Mouse (Mus musculus) spleen, adult 2 months (tissue): Measurements from ENCODE around the gene St6galnac4. TPM values are rescaled to one million over a fixed set of nuclear protein-coding genes. Genes with fewer than 3 reads are reported as not detected.

Experiments
- DNase-seq, 2 experiments: peaks; one replicate each; pipeline versions ENCODE4 v3.0.0 to v3.0.0-alpha.2; 2012 to 2021; ENCODE audit warnings: low spot score in 2 of 2, low read depth in 1 of 2
- H3K27ac ChIP-seq: fragments of 200-500 bp; 2 replicates; pipeline ENCODE4 v1.5.1; 2012; ENCODE audit warnings: low read length, inconsistent platforms; ENCODE audit not compliant: insufficient read depth
- H3K27me3 ChIP-seq: fragments of 200-500 bp; 2 replicates; pipeline ENCODE4 v1.6.1; 2012; ENCODE audit warnings: mild to moderate bottlenecking, moderate library complexity, low read length, inconsistent platforms; ENCODE audit not compliant: control insufficient read depth, insufficient read depth
- H3K36me3 ChIP-seq: fragments of 200-500 bp; 2 replicates; pipeline ENCODE4 v1.6.1; 2012; ENCODE audit warnings: mild to moderate bottlenecking, low read length, inconsistent platforms; ENCODE audit not compliant: control insufficient read depth, insufficient read depth
- H3K4me1 ChIP-seq: fragments of 200-500 bp; 2 replicates; pipeline ENCODE4 v1.6.1; 2011; ENCODE audit warnings: inconsistent platforms; ENCODE audit not compliant: control insufficient read depth, insufficient read depth, insufficient read length
- H3K4me3 ChIP-seq: fragments of 200-500 bp; 2 replicates; pipeline ENCODE4 v1.5.1; 2011; ENCODE audit warnings: mild to moderate bottlenecking, inconsistent platforms; ENCODE audit not compliant: insufficient read depth, insufficient read length; ENCODE audit errors: extremely low read depth
- CTCF ChIP-seq: fragments of 200-500 bp; IDR thresholded peaks from 2 replicates; pipeline ENCODE4 v1.5.1; 2011; ENCODE audit warnings: mild to moderate bottlenecking, inconsistent platforms; ENCODE audit not compliant: insufficient read depth, insufficient read length, insufficient replicate concordance; ENCODE audit errors: extremely low read depth
- POLR2A ChIP-seq: fragments of 200-500 bp; IDR thresholded peaks from 2 replicates; pipeline ENCODE4 v1.6.1; 2011; ENCODE audit warnings: low read depth, low read length, inconsistent platforms
- WGBS: fragments of 180-500 bp; shearing (Covaris S2); methylation state at CpG from one replicate; pipeline ENCODE4 v1.1.7; 2018; 5-methylcytosine and 5-hydroxymethylcytosine counted together
- polyA plus RNA-seq: library from polyadenylated mRNA; depleted of rRNA; stranded (reverse); fragments of >200 nt; gene quantifications from 2 replicates; pipeline ENCODE4 v1.2.3, GENCODE M21; 2012

St6galnac4 gene
- polyA plus RNA-seq, 1 experiment: 34.2 TPM

GRCm38 (mm10) chr2:32607262-32607947 lies 20.5 kb downstream of the St6galnac4 start:
- no peaks in the 10 kb centered on the region for H3K36me3 ChIP-seq
- H3K27me3 ChIP-seq: no peaks in the 10 kb centered on the region; the same call in 1 of the 2 replicates
- H3K4me3 ChIP-seq: peak overlapping the region; percentile 56
- H3K4me1 ChIP-seq: peaks cover 11% of the 10 kb centered on the region
- WGBS: 1% methylated on average over 33 of the region's 34 CpGs
- peak in 1 of 2 experiments; percentile 34 for DNase-seq
- H3K27ac ChIP-seq: peak overlapping the region; percentile 46; the same call in 1 of the 2 replicates
- TF ChIP-seq CTCF (no peak), POLR2A (no peak)

GRCm38 (mm10) chr2:32608141-32608777 lies 21.4 kb downstream of the St6galnac4 start:
- H3K4me1 ChIP-seq: peaks cover 11% of the 10 kb centered on the region
- DNase-seq: peak in 1 of 2 experiments; percentile 34
- no peaks in the 10 kb centered on the region for H3K36me3 ChIP-seq
- TF ChIP-seq POLR2A (no peak), CTCF (no peak)
- peak overlapping the region; percentile 31; the same call in 1 of the 2 replicates for H3K4me3 ChIP-seq
- WGBS: 2% methylated on average over 25 of the region's 25 CpGs
- H3K27me3 ChIP-seq: no peaks in the 10 kb centered on the region; the same call in 1 of the 2 replicates
- peak overlapping the region; percentile 54 for H3K27ac ChIP-seq

- Histone ChIP-seq H3K27ac (peak overlapping the region; percentile 54), H3K4me1 (peaks cover 11% of the 10 kb centered on the region)
- DNase-seq: no peak
These were observed 22.0 kb downstream of the St6galnac4 start for GRCm38 (mm10) chr2:32608778-32609435.

GRCm38 (mm10) chr2:32610610-32611229 lies 23.8 kb downstream of the St6galnac4 start:
- peaks cover 11% of the 10 kb centered on the region for H3K4me1 ChIP-seq
- no peak overlapping the region for H3K27ac ChIP-seq

More at GRCm38 (mm10) chr2:32608778-32609435, 22.0 kb downstream of the St6galnac4 start:
- 56% methylated on average over 18 of the region's 18 CpGs for WGBS
- no peaks in the 10 kb centered on the region for H3K36me3 ChIP-seq
- no peaks in the 10 kb centered on the region; the same call in 1 of the 2 replicates for H3K27me3 ChIP-seq
- TF ChIP-seq POLR2A (no peak), CTCF (no peak)
- H3K4me3 ChIP-seq: peak overlapping the region; percentile 31; the same call in 1 of the 2 replicates

GRCm38 (mm10) chr2:32612274-32612673 lies 25.4 kb downstream of the St6galnac4 start:
- H3K4me1 ChIP-seq: peaks cover 11% of the 10 kb centered on the region; the same call in 1 of the 2 replicates
- no peak for TF ChIP-seq POLR2A
- TF ChIP-seq CTCF: no peak
- WGBS: 93% methylated on average over 26 of the region's 26 CpGs
- no peak overlapping the region for H3K4me3 ChIP-seq
- H3K27ac ChIP-seq: no peak overlapping the region
- DNase-seq: no peak
- no peaks in the 10 kb centered on the region for H3K36me3 ChIP-seq
- no peaks in the 10 kb centered on the region for H3K27me3 ChIP-seq

More at GRCm38 (mm10) chr2:32610610-32611229, 23.8 kb downstream of the St6galnac4 start:
- Histone ChIP-seq H3K27me3 (no peaks in the 10 kb centered on the region; the same call in 1 of the 2 replicates), H3K4me3 (no peak overlapping the region), H3K36me3 (no peaks in the 10 kb centered on the region)
- DNase-seq: no peak
- WGBS: 26% methylated on average over 23 of the region's 23 CpGs
- TF ChIP-seq CTCF (no peak), POLR2A (no peak)

- 97% methylated on average over 1 of the region's 1 CpGs for whole genome bisulfite sequencing
- no peak overlapping the region for H3K27ac ChIP-seq
- H3K36me3 ChIP-seq: no peaks in the 10 kb centered on the region
- H3K27me3 ChIP-seq: no peaks in the 10 kb centered on the region
- no peaks in the 10 kb centered on the region for H3K4me1 ChIP-seq
- DNase-seq: no peak
- no peak for TF ChIP-seq POLR2A
- TF ChIP-seq CTCF: no peak
- H3K4me3 ChIP-seq: no peak overlapping the region
These were observed 30.2 kb downstream of the St6galnac4 start for GRCm38 (mm10) chr2:32617109-32617508.
